Mouse (Mus musculus) ES-E14 (cell line): Measurements from ENCODE around the gene Adamts10.

Source experiments
- CHD2 ChIP-seq: IDR thresholded peaks from 2 replicates; pipeline ENCODE4 v1.6.1; 2014; ENCODE audit warnings: mild to moderate bottlenecking, low read depth, low read length, inconsistent platforms
- MAFK ChIP-seq: IDR thresholded peaks from 2 replicates; pipeline ENCODE4 v1.6.1; 2014; ENCODE audit warnings: mild to moderate bottlenecking, low read depth, low read length, inconsistent platforms; ENCODE audit not compliant: insufficient read depth
- ZC3H11A ChIP-seq: IDR thresholded peaks from 2 replicates; pipeline ENCODE4 v1.6.1; 2012; ENCODE audit warnings: low read depth, mild to moderate bottlenecking, inconsistent platforms, low read length, borderline replicate concordance
- ZNF384 ChIP-seq: IDR thresholded peaks from 2 replicates; pipeline ENCODE4 v1.6.1; 2012; ENCODE audit warnings: low read depth, low read length, inconsistent platforms

GRCm38 (mm10) chr17:33510172-33510571 lies 13.8 kb upstream of the Adamts10 start:
- TF ChIP-seq MAFK (no peak), CHD2 (no peak), ZC3H11A (no peak), ZNF384 (no peak)
